Mouse (Mus musculus) lung, embryonic 16.5 days (tissue): ENCODE measurements around the gene Trdn. TPM values are rescaled to one million over a fixed set of nuclear protein-coding genes. Genes with fewer than 3 reads are reported as not detected.

Experiments used
- ATAC-seq: fragments of 200-750 bp; cut with Nextera tagmentation; 2 replicates; pipeline ENCODE4 v1.8.0; 2017; ENCODE audit warnings: low read depth, mild to moderate bottlenecking, moderate library complexity
- H3K27ac ChIP-seq: fragments of 300-500 bp; sonication (generic); 2 replicates; pipeline ENCODE4 v1.5.1; 2014; ENCODE audit warnings: mild to moderate bottlenecking, control low read depth, low read length
- H3K27me3 ChIP-seq: fragments of 300-500 bp; sonication (generic); 2 replicates; pipeline ENCODE4 v1.6.1; 2014; ENCODE audit warnings: low read depth, low read length, mixed read lengths; ENCODE audit not compliant: control insufficient read depth, insufficient read depth
- H3K36me3 ChIP-seq: fragments of 300-500 bp; sonication (generic); 2 replicates; pipeline ENCODE4 v1.6.1; 2014; ENCODE audit warnings: low read length; ENCODE audit not compliant: control insufficient read depth, insufficient read depth
- H3K4me1 ChIP-seq: fragments of 300-500 bp; sonication (generic); replicated peaks from 2 replicates; pipeline ENCODE4 v1.6.1; 2014; ENCODE audit warnings: low read length, mixed read lengths; ENCODE audit not compliant: control insufficient read depth, insufficient read depth
- H3K4me2 ChIP-seq: fragments of 300-500 bp; sonication (generic); 2 replicates; pipeline ENCODE4 v1.6.1; 2014; ENCODE audit warnings: low read depth, low read length, control low read depth
- H3K4me3 ChIP-seq: fragments of 300-500 bp; sonication (generic); 2 replicates; pipeline ENCODE4 v1.5.1; 2014; ENCODE audit warnings: mild to moderate bottlenecking, low read length, control low read depth
- H3K9ac ChIP-seq: fragments of 300-500 bp; sonication (generic); 2 replicates; pipeline ENCODE4 v1.6.1; 2014; ENCODE audit warnings: low read length, control low read depth
- H3K9me3 ChIP-seq: fragments of 300-500 bp; sonication (generic); 2 replicates; pipeline ENCODE4 v1.6.1; 2016; ENCODE audit warnings: low read length; ENCODE audit not compliant: control insufficient read depth
- WGBS: fragments of 180-500 bp; shearing (Covaris S2); extraction: QIAGEN DNeasy Blood & Tissue Kit; methylation state at CpG from one replicate; pipeline ENCODE4 v1.1.7; 2014; 5-methylcytosine and 5-hydroxymethylcytosine counted together
- polyA plus RNA-seq: library from polyadenylated mRNA; unstranded; fragments of >200 nt; fragmentation: Nextera tagmentation; extraction: Ambion mirVana; gene quantifications from 2 replicates; pipeline ENCODE4 v1.2.1, GENCODE M21; 2015

Gene Trdn
- polyA plus RNA-seq, 1 experiment from 2014 or later = 9.2 TPM

- no peak overlapping the region for H3K27ac ChIP-seq
- no peaks in the 10 kb centered on the region for H3K27me3 ChIP-seq
- H3K36me3 ChIP-seq = no peaks in the 10 kb centered on the region
- no peaks in the 10 kb centered on the region for H3K9me3 ChIP-seq
- WGBS = 62% methylated on average over 1 of the region's 1 CpGs
- H3K4me1 ChIP-seq = no peaks in the 10 kb centered on the region
- no peak overlapping the region for H3K4me2 ChIP-seq
- no peak overlapping the region for H3K4me3 ChIP-seq
- no peak overlapping the region for H3K9ac ChIP-seq
- ATAC-seq = no peak
These were observed 175.8 kb downstream of the Trdn start for GRCm38 (mm10) chr10:33256202-33256601.

DNA sequence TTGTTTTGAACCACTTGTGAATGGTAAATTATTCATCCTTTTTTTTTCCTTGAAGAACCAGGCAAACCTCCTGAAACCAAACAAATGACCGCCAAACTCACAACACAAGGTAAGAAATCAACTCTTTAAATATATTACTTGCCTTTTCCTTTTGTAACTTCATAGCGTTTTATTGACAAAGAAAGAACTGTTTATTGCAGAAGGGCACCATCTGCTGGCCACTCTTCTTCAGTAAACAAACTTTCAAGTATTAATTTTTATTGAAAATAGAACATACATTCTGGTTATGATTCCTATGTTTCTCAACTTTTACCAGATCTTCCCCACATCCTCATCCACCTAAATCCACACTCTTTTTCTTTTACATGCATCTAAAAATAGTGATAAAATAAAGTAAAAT, 224.6 kb downstream of the Trdn start:
- ATAC-seq = no peak
- no peak overlapping the region for H3K9ac ChIP-seq
- H3K4me2 ChIP-seq = no peak overlapping the region
- H3K27ac ChIP-seq = no peak overlapping the region
- H3K4me3 ChIP-seq = no peak overlapping the region
- no peaks in the 10 kb centered on the region for H3K36me3 ChIP-seq
- H3K9me3 ChIP-seq = no peaks in the 10 kb centered on the region
- no peaks in the 10 kb centered on the region for H3K4me1 ChIP-seq
- WGBS = 21% methylated on average over 2 of the region's 2 CpGs
- no peaks in the 10 kb centered on the region for H3K27me3 ChIP-seq

DNA sequence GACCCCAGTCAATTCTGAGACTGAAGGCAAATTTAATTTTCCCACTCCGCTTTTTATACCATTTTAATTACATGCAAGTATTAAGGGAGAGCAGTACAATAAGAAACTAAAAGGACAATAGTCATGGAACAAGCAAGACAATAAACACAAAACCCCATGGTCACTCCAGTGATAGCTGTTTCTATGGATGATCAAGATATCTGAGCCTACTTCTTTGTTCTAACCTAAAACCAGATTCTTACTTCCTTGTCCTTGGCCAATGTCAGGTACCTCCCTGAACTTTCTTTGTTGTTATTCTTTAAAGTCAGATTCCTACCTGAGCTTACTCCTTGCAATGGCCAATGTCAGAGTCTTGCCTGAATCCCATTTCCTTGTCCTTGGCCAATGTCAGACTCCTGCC, 272.7 kb downstream of the Trdn start:
- whole genome bisulfite sequencing = 84% methylated on average over 1 of the region's 1 CpGs

DNA sequence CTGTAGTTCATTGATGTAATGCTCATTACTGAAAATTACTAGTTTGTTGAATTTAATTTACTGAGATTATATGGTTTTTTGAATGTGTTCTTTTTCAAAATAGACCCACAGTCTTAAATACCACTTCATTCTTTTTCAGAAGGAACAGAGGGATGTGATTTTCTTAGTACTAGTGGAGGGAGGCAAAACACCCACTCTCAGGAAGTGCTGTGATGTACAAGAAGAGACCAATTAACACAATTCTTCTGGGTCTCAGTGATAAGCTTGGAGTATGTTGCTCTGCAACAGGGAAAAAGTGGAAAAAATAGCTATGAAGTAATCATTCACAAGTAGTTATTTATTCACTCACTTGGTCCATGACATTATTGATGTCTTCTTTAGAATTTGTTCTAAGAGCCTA, 286.2 kb downstream of the Trdn start:
- Histone ChIP-seq H3K4me3 (no peak overlapping the region), H3K4me2 (no peak overlapping the region), H3K9ac (no peak overlapping the region), H3K27me3 (no peaks in the 10 kb centered on the region), H3K36me3 (no peaks in the 10 kb centered on the region), H3K9me3 (no peaks in the 10 kb centered on the region), H3K4me1 (no peaks in the 10 kb centered on the region), H3K27ac (no peak overlapping the region)
- no peak for ATAC-seq

More for the DNA sequence above, 272.7 kb downstream of the Trdn start:
- no peak for ATAC-seq
- no peak overlapping the region for H3K27ac ChIP-seq
- H3K4me1 ChIP-seq = no peaks in the 10 kb centered on the region
- H3K27me3 ChIP-seq = no peaks in the 10 kb centered on the region
- H3K9ac ChIP-seq = no peak overlapping the region
- no peaks in the 10 kb centered on the region for H3K36me3 ChIP-seq
- no peak overlapping the region for H3K4me3 ChIP-seq
- no peak overlapping the region for H3K4me2 ChIP-seq
- no peaks in the 10 kb centered on the region for H3K9me3 ChIP-seq

DNA sequence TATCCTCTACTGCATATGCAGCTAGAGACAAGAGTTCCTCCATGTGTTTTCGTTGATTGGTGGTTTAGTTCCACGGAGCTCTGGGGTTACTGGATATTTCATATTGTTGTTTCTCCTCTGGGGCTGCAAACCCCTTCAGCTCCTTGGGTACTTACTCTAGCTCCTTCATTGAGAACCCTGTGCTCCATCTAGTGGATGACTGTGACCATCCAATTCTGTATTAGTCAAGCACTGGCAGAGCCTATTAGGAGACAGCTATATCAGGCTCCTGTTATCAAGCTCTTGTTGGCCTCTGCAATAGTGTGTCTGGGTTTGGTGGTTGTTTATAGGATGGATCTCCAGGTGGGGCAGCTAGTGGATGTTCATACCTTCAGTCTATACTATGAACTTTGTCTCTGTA, 290.2 kb downstream of the Trdn start:
- no peak for ATAC-seq
- H3K27ac ChIP-seq = no peak overlapping the region
- WGBS = 74% methylated on average over 2 of the region's 2 CpGs

DNA sequence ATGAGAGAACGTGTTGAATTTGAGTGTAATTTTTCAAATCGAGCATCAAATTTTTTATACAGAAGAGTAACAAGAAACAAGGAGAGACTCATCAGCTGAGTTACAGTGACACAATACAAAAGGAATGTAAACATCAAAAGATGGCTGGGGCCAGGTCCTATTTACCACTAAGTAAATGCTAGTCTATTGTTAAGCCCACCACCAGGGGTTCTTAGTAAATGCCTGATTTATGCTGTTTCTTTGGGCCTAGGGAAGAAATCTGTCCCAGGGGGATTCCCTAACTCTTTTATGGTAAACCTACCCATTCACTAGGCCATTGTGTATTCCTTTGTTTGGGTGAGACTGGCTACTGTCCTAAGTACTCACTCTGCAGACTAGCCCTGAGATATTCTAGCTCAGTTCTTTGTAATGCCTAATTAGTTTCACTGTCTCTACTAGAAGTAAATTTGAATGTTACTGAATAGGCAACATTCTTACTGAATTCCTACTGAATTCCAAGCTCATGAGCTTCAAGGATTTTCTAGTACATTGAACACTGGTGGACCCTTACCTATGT, 295.2 kb downstream of the Trdn start:
- H3K27ac ChIP-seq = no peak overlapping the region
- H3K27me3 ChIP-seq = no peaks in the 10 kb centered on the region
- H3K36me3 ChIP-seq = no peaks in the 10 kb centered on the region
- H3K4me1 ChIP-seq = no peaks in the 10 kb centered on the region
- no peak overlapping the region for H3K4me3 ChIP-seq
- 82% methylated on average over 2 of the region's 2 CpGs for WGBS
- H3K9me3 ChIP-seq = no peaks in the 10 kb centered on the region
- ATAC-seq = no peak
- no peak overlapping the region for H3K4me2 ChIP-seq
- no peak overlapping the region for H3K9ac ChIP-seq

More for the DNA sequence above, 290.2 kb downstream of the Trdn start:
- Histone ChIP-seq H3K27me3 (no peaks in the 10 kb centered on the region), H3K36me3 (no peaks in the 10 kb centered on the region), H3K9me3 (no peaks in the 10 kb centered on the region), H3K9ac (no peak overlapping the region), H3K4me3 (no peak overlapping the region), H3K4me1 (no peaks in the 10 kb centered on the region), H3K4me2 (no peak overlapping the region)

Other genes with a start within 250 kb of the Trdn start
- gene Nkain2, start 190.1 kb upstream of the Trdn start, polyA plus RNA-seq = 0.08 and 0.28 TPM in 2 replicates